Mouse (Mus musculus): ENCODE results near the gene Stk32c. TPM values are rescaled to one million over a fixed set of nuclear protein-coding genes. Genes with fewer than 3 reads are reported as not detected.

The Stk32c gene
- polyA plus RNA-seq, 2 experiments = 0.12 TPM; not detected in 1

- no peak for DNase-seq (ENCODE audit: low read depth in 3 of 3, low spot score in 3 of 3)
- WGBS (ENCODE audit: insufficient replicate concordance) = 80% methylated on average over 9 of the region's 9 CpGs
Observed at GRCm38 (mm10) chr7:139091681-139092080, 121.4 kb downstream of the Stk32c start.

GRCm38 (mm10) chr7:139089892-139090874 is 122.9 kb downstream of the Stk32c start:
- no peak for TF ChIP-seq EP300 (IDR thresholded peaks at IDR 0.05; ENCODE audit: low read depth)
- TF ChIP-seq CTCF (IDR thresholded peaks at IDR 0.05; ENCODE audit: low read depth) = no peak

More at GRCm38 (mm10) chr7:139091681-139092080, 121.4 kb downstream of the Stk32c start:
- TF ChIP-seq CTCF (IDR thresholded peaks at IDR 0.05; ENCODE audit: low read depth) (no peak), EP300 (IDR thresholded peaks at IDR 0.05; ENCODE audit: low read depth) (no peak)
- H3K36me3 ChIP-seq (replicated peaks; ENCODE audit: control insufficient read depth, insufficient read depth, low read depth) = no peaks in the 10 kb centered on the region
- no peak for ATAC-seq (ENCODE audit: insufficient read depth)
- H3K9me3 ChIP-seq (ENCODE audit: control insufficient read depth, low read length) = no peaks in the 10 kb centered on the region
- H3K4me2 ChIP-seq (ENCODE audit: low read depth) = no peak overlapping the region
- no peak overlapping the region for H3K4me3 ChIP-seq (ENCODE audit: insufficient read depth in 1 of 2, low read depth in 2 of 2, low read length in 2 of 2)
- H3K9ac ChIP-seq (replicated peaks) = no peak overlapping the region
- H3K27me3 ChIP-seq (ENCODE audit: control insufficient read depth, insufficient read depth, low read length) = peaks cover 5% of the 10 kb centered on the region
- no peaks in the 10 kb centered on the region for H3K4me1 ChIP-seq (replicated peaks; ENCODE audit: control insufficient read depth in 2 of 2, insufficient read depth in 2 of 2, low read length in 1 of 2)
- no peak overlapping the region for H3K27ac ChIP-seq

GRCm38 (mm10) chr7:139087801-139088200 is 125.3 kb downstream of the Stk32c start:
- DNase-seq (ENCODE audit: low read depth in 3 of 3, low spot score in 3 of 3) = no peak
- Histone ChIP-seq H3K4me1 (replicated peaks; ENCODE audit: control insufficient read depth in 2 of 2, insufficient read depth in 2 of 2, low read length in 1 of 2) (no peaks in the 10 kb centered on the region), H3K4me3 (ENCODE audit: insufficient read depth in 1 of 2, low read depth in 2 of 2, low read length in 2 of 2) (no peak overlapping the region), H3K9ac (replicated peaks) (no peak overlapping the region), H3K27me3 (ENCODE audit: control insufficient read depth, insufficient read depth, low read length) (peaks cover 20% of the 10 kb centered on the region), H3K36me3 (replicated peaks; ENCODE audit: control insufficient read depth, insufficient read depth, low read depth) (no peaks in the 10 kb centered on the region), H3K9me3 (ENCODE audit: control insufficient read depth, low read length) (no peaks in the 10 kb centered on the region), H3K27ac (no peak overlapping the region), H3K4me2 (ENCODE audit: low read depth) (no peak overlapping the region)
- ATAC-seq (ENCODE audit: insufficient read depth) = no peak
- WGBS (ENCODE audit: insufficient replicate concordance) = 38% methylated on average over 2 of the region's 2 CpGs
- TF ChIP-seq CTCF (IDR thresholded peaks at IDR 0.05; ENCODE audit: low read depth) = no peak
- TF ChIP-seq EP300 (IDR thresholded peaks at IDR 0.05; ENCODE audit: low read depth) = no peak

More at GRCm38 (mm10) chr7:139089892-139090874, 122.9 kb downstream of the Stk32c start:
- DNase-seq (ENCODE audit: low read depth in 3 of 3, low spot score in 3 of 3) (no peak), ATAC-seq (ENCODE audit: insufficient read depth) (no peak)
- peaks cover 20% of the 10 kb centered on the region for H3K27me3 ChIP-seq (ENCODE audit: control insufficient read depth, insufficient read depth, low read length)
- H3K4me2 ChIP-seq (ENCODE audit: low read depth) = no peak overlapping the region
- no peak overlapping the region for H3K27ac ChIP-seq
- no peak overlapping the region for H3K4me3 ChIP-seq (ENCODE audit: insufficient read depth in 1 of 2, low read depth in 2 of 2, low read length in 2 of 2)
- no peaks in the 10 kb centered on the region for H3K4me1 ChIP-seq (replicated peaks; ENCODE audit: control insufficient read depth in 2 of 2, insufficient read depth in 2 of 2, low read length in 1 of 2)
- H3K36me3 ChIP-seq (replicated peaks; ENCODE audit: control insufficient read depth, insufficient read depth, low read depth) = no peaks in the 10 kb centered on the region
- H3K9ac ChIP-seq (replicated peaks) = no peak overlapping the region
- 58% methylated on average over 12 of the region's 12 CpGs for WGBS (ENCODE audit: insufficient replicate concordance)
- H3K9me3 ChIP-seq (ENCODE audit: control insufficient read depth, low read length) = no peaks in the 10 kb centered on the region

GRCm38 (mm10) chr7:139086195-139087158 is 126.6 kb downstream of the Stk32c start:
- H3K9ac ChIP-seq (replicated peaks) = no peak overlapping the region
- H3K9me3 ChIP-seq (ENCODE audit: control insufficient read depth, low read length) = no peaks in the 10 kb centered on the region
- ATAC-seq (ENCODE audit: insufficient read depth) = no peak
- H3K4me1 ChIP-seq (replicated peaks; ENCODE audit: control insufficient read depth in 2 of 2, insufficient read depth in 2 of 2, low read length in 1 of 2) = no peaks in the 10 kb centered on the region
- H3K27me3 ChIP-seq (ENCODE audit: control insufficient read depth, insufficient read depth, low read length) = peaks cover 20% of the 10 kb centered on the region
- no peak for TF ChIP-seq EP300 (IDR thresholded peaks at IDR 0.05; ENCODE audit: low read depth)
- no peak for DNase-seq (ENCODE audit: low read depth in 3 of 3, low spot score in 3 of 3)
- WGBS (ENCODE audit: insufficient replicate concordance) = 5% methylated on average over 61 of the region's 61 CpGs
- H3K4me3 ChIP-seq (ENCODE audit: insufficient read depth in 1 of 2, low read depth in 2 of 2, low read length in 2 of 2) = peak overlapping the region; percentile 21 to 24; a peak in 3 of 4 replicates
- H3K4me2 ChIP-seq (ENCODE audit: low read depth) = peak overlapping the region; percentile 44
- no peak overlapping the region for H3K27ac ChIP-seq
- no peaks in the 10 kb centered on the region for H3K36me3 ChIP-seq (replicated peaks; ENCODE audit: control insufficient read depth, insufficient read depth, low read depth)
